In genomic region chr5:115529742-115530446, GRCm38 (mm10) we compare ENCODE assay signal across 8 mouse cellular contexts. TPM values are rescaled to one million over a fixed set of nuclear protein-coding genes. Genes with fewer than 3 reads are reported as not detected.
A peak's percentile ranks its signal among the peaks of the same experiment; 100 is the strongest.
DNase-seq lines count a peak whose midpoint lies in the region; ATAC-seq lines count a peak whose summit lies in the region.

No protein-coding gene starts in this region.

- H3K4me1 ChIP-seq in heart, embryonic 11.5 days (ENCODE audit: control insufficient read depth, insufficient read depth, low read length), result peaks cover 66% of the 10 kb centered on the region
- H3K4me1 ChIP-seq in hindbrain, embryonic 10.5 days (replicated peaks), result peaks cover 77% of the 10 kb centered on the region

- 0 out of 2 replicates have a peak overlapping the region, but pooled peaks have one; percentile 4 for H3K4me2 ChIP-seq in heart, embryonic 11.5 days

- no peak for ATAC-seq in heart, embryonic 11.5 days (replicated peaks; ENCODE audit: insufficient number of reproducible peaks, low FRiP score, low TSS enrichment)

- DNase-seq in heart, postnatal 4 days, result no peak
- peak; percentile 76 for DNase-seq in cerebellum, adult 9-11 months
- DNase-seq in hindbrain, embryonic 10.5 days (ENCODE audit: low spot score), result no peak
- peak; percentile 57 to 76 for DNase-seq in lung, postnatal 4 days
- no peak for DNase-seq in left cerebral cortex, adult 11 months (ENCODE audit: low spot score)
- DNase-seq in frontal cortex, postnatal 25 days (ENCODE audit: low spot score in 2 of 2), result no peak
- no peak for DNase-seq in right cerebral cortex, postnatal 25 days

- no peaks in the 10 kb centered on the region for H3K9me3 ChIP-seq in heart, embryonic 11.5 days (replicated peaks; ENCODE audit: control insufficient read depth, low read length)
- H3K9me3 ChIP-seq in hindbrain, embryonic 10.5 days, result no peaks in the 10 kb centered on the region

- 0 out of 2 replicates have a peak overlapping the region, but pooled peaks have one; percentile 5 for H3K9ac ChIP-seq in heart, embryonic 11.5 days (ENCODE audit: low read depth, low read length)

- WGBS in heart, embryonic 11.5 days (ENCODE audit: insufficient replicate concordance), result 36% methylated on average over 7 of the region's 7 CpGs
- 68% methylated on average over 7 of the region's 7 CpGs for WGBS in hindbrain, embryonic 10.5 days

- no peak overlapping the region for H3K4me3 ChIP-seq in heart, embryonic 11.5 days (ENCODE audit: low read depth, low read length)
- no peak overlapping the region for H3K4me3 ChIP-seq in hindbrain, embryonic 10.5 days

- peak overlapping the region; percentile 50 for H3K27ac ChIP-seq in heart, embryonic 11.5 days (ENCODE audit: low read depth, low read length)
- H3K27ac ChIP-seq in hindbrain, embryonic 10.5 days, result peak overlapping the region; percentile 67

- H3K27me3 ChIP-seq in heart, embryonic 11.5 days (ENCODE audit: control insufficient read depth, insufficient read depth, low read length), result no peaks in the 10 kb centered on the region
- H3K27me3 ChIP-seq in hindbrain, embryonic 10.5 days (ENCODE audit: insufficient read depth, poor library complexity, severe bottlenecking), result no peaks in the 10 kb centered on the region

- H3K36me3 ChIP-seq in heart, embryonic 11.5 days (ENCODE audit: control insufficient read depth, insufficient read depth, low read length), result 0 out of 2 replicates have a peak, but pooled peaks cover 3% of the 10 kb centered on the region
- H3K36me3 ChIP-seq in hindbrain, embryonic 10.5 days, result no peaks in the 10 kb centered on the region

RNA-seq across cellular contexts. Expression of gene Pxn, which starts 23.4 kb away (rescaled TPM):
- polyA plus RNA-seq in heart, embryonic 11.5 days (2014; fragmentation: Nextera tagmentation; extraction: Ambion mirVana), result 11.7 and 14.4 TPM in 2 replicates
- 10 to 100 TPM; 62.9 to 66.0 TPM for total RNA-seq in heart, postnatal 4 days (2021)
- polyA plus RNA-seq in hindbrain, embryonic 10.5 days (2016; fragmentation: Nextera tagmentation; extraction: Ambion mirVana), result 32.6 and 42.6 TPM in 2 replicates

RNA-seq across cellular contexts. Expression of gene Rplp0, which starts 29.4 kb away (rescaled TPM):
- polyA plus RNA-seq in heart, embryonic 11.5 days (2014; fragmentation: Nextera tagmentation; extraction: Ambion mirVana), result 1,182 and 1,275 TPM in 2 replicates
- total RNA-seq in heart, postnatal 4 days (2021), result 100 to 1,000 TPM; 852 to 919 TPM
- 1,124 and 1,374 TPM in 2 replicates for polyA plus RNA-seq in hindbrain, embryonic 10.5 days (2016; fragmentation: Nextera tagmentation; extraction: Ambion mirVana)

RNA-seq across cellular contexts. Expression of gene Gcn1l1, which starts 35.2 kb away (rescaled TPM):
- 29.7 and 33.5 TPM in 2 replicates for polyA plus RNA-seq in heart, embryonic 11.5 days (2014; fragmentation: Nextera tagmentation; extraction: Ambion mirVana)
- total RNA-seq in heart, postnatal 4 days (2021), result 10 to 100 TPM; 52.7 to 56.7 TPM
- polyA plus RNA-seq in hindbrain, embryonic 10.5 days (2016; fragmentation: Nextera tagmentation; extraction: Ambion mirVana), result 56.9 and 57.5 TPM in 2 replicates

RNA-seq across cellular contexts. Expression of gene Sirt4, which starts 45.4 kb away (rescaled TPM):
- 15.8 and 19.2 TPM in 2 replicates for polyA plus RNA-seq in heart, embryonic 11.5 days (2014; fragmentation: Nextera tagmentation; extraction: Ambion mirVana)
- 10 to 100 TPM; 10.5 to 12.7 TPM for total RNA-seq in heart, postnatal 4 days (2021)
- 17.2 and 17.3 TPM in 2 replicates for polyA plus RNA-seq in hindbrain, embryonic 10.5 days (2016; fragmentation: Nextera tagmentation; extraction: Ambion mirVana)

Comparison
In these comparisons a context has a peak if more than half of its experiments do, and no peak if none do; other contexts are left out.
1. DNase-seq: peak in cerebellum, adult 9-11 months (single experiment) and lung, postnatal 4 days (2 of 2); none in heart, postnatal 4 days (single experiment), hindbrain, embryonic 10.5 days (single experiment), left cerebral cortex, adult 11 months (single experiment), frontal cortex, postnatal 25 days (0 of 2) and right cerebral cortex, postnatal 25 days (single experiment).